Mouse (Mus musculus) mouse embryonic stem cell (cell line): ENCODE results near the gene Tcf7l2.

Experiments
- in situ Hi-C, 2 experiments: fragments of 300-500 bp; cut with MboI; formaldehyde crosslinking; loops; 1 replicate in 1 of 2; 3 replicates in 1 of 2; pipeline ENCODE4 v1.14.3; 2019 to 2020; ENCODE audit warnings: low sequenced_read_pairs in 2 of 2, low pct_unique_long_range_greater_than_20kb in 1 of 2, mixed read lengths in 1 of 2; ENCODE audit not compliant: unreplicated experiment in 1 of 2

Gene Tcf7l2

GRCm38 (mm10) chr19:55911941-55912340, 170.3 kb downstream of the Tcf7l2 start:
- in situ Hi-C loops = no loop called here

- in situ Hi-C loops = no loop called here
Observed at GRCm38 (mm10) chr19:55912813-55913212, 171.2 kb downstream of the Tcf7l2 start.

GRCm38 (mm10) chr19:55913585-55913984, 172.0 kb downstream of the Tcf7l2 start:
- in situ Hi-C loops = no loop called here

GRCm38 (mm10) chr19:55914614-55915211, 173.1 kb downstream of the Tcf7l2 start:
- in situ Hi-C loops = no loop called here

GRCm38 (mm10) chr19:55915506-55915905, 173.9 kb downstream of the Tcf7l2 start:
- in situ Hi-C loops = no loop called here

GRCm38 (mm10) chr19:55916211-55916610, 174.6 kb downstream of the Tcf7l2 start:
- in situ Hi-C loops = no loop called here

- in situ Hi-C loops = no loop called here
Observed at GRCm38 (mm10) chr19:55923789-55924426, 182.3 kb downstream of the Tcf7l2 start.

- in situ Hi-C loops = no loop called here
Observed at GRCm38 (mm10) chr19:55924800-55925199, 183.2 kb downstream of the Tcf7l2 start.

- in situ Hi-C loops = no loop called here
Observed at GRCm38 (mm10) chr19:55925425-55925803, 183.8 kb downstream of the Tcf7l2 start.

GRCm38 (mm10) chr19:55925804-55926521, 184.3 kb downstream of the Tcf7l2 start:
- in situ Hi-C loops = no loop called here

GRCm38 (mm10) chr19:55926858-55927673, 185.4 kb downstream of the Tcf7l2 start:
- in situ Hi-C loops = no loop called here

- in situ Hi-C loops = no loop called here
Observed at GRCm38 (mm10) chr19:55927674-55928061, 186.0 kb downstream of the Tcf7l2 start.

GRCm38 (mm10) chr19:55928674-55929073, 187.1 kb downstream of the Tcf7l2 start:
- in situ Hi-C loops = no loop called here

GRCm38 (mm10) chr19:55931642-55932041, 190.0 kb downstream of the Tcf7l2 start:
- in situ Hi-C loops = no loop called here

GRCm38 (mm10) chr19:55933947-55934729, 192.5 kb downstream of the Tcf7l2 start:
- in situ Hi-C loops = no loop called here

- in situ Hi-C loops = no loop called here
Observed at GRCm38 (mm10) chr19:55934730-55935003, 193.0 kb downstream of the Tcf7l2 start.

- in situ Hi-C loops = no loop called here
Observed at GRCm38 (mm10) chr19:55937026-55937425, 195.4 kb downstream of the Tcf7l2 start.

GRCm38 (mm10) chr19:55938254-55939046, 196.8 kb downstream of the Tcf7l2 start:
- in situ Hi-C loops = no loop called here
